Mouse (Mus musculus): ENCODE data around the gene Efcab12. TPM values are rescaled to one million over a fixed set of nuclear protein-coding genes. Genes with fewer than 3 reads are reported as not detected.

Gene Efcab12
- polyA plus RNA-seq (2015; fragmentation: Nextera tagmentation; extraction: Ambion mirVana) = 1.5 and 1.6 TPM in 2 replicates

GRCm38 (mm10) chr6:115838161-115838597, at the start of gene Efcab12:
Gene Efcab12 (minus strand): TSS chr6:115838412.

GRCm38 (mm10) chr6:115853091-115853813, 15.0 kb upstream of the Efcab12 start, which contains the start of the genes Mbd4 and Ift122:
Gene Mbd4 (minus strand): TSS chr6:115853371.
Gene Ift122 (plus strand): TSS chr6:115853470.

GRCm38 (mm10) chr6:115808488-115809231, 29.6 kb downstream of the Efcab12 start, which contains the start of gene Rpl32:
Gene Rpl32 (minus strand): TSS chr6:115808747.

GRCm38 (mm10) chr6:115774501-115774921, 63.7 kb downstream of the Efcab12 start, which contains the start of gene Cand2:
Gene Cand2 (plus strand): TSS chr6:115774538.

GRCm38 (mm10) chr6:115761995-115762756, 76.0 kb downstream of the Efcab12 start, which contains the start of gene Tmem40:
Gene Tmem40 (minus strand): TSS chr6:115762410.

Small RNA genes within 50 kb of the gene (microRNA-seq; reads per million reads assigned to microRNA genes)
- gene Mir7660 = not detected

Other genes starting within 250 kb of the Efcab12 start
- gene Mkrn2os, start 245.8 kb downstream of the Efcab12 start, polyA plus RNA-seq (2015; fragmentation: Nextera tagmentation; extraction: Ambion mirVana) = 0.23 and 0.47 TPM in 2 replicates
- gene Mkrn2, start 236.5 kb downstream of the Efcab12 start, polyA plus RNA-seq (2015; fragmentation: Nextera tagmentation; extraction: Ambion mirVana) = 35.4 and 41.0 TPM in 2 replicates
- 84.7 and 94.4 TPM in 2 replicates for gene Raf1, start 161.8 kb downstream of the Efcab12 start, polyA plus RNA-seq (2015; fragmentation: Nextera tagmentation; extraction: Ambion mirVana)
- gene Tmem40, start 76.0 kb downstream of the Efcab12 start, polyA plus RNA-seq (2015; fragmentation: Nextera tagmentation; extraction: Ambion mirVana) = 1.4 and 2.0 TPM in 2 replicates
- 4.8 and 6.0 TPM in 2 replicates for gene Cand2, start 63.9 kb downstream of the Efcab12 start, polyA plus RNA-seq (2015; fragmentation: Nextera tagmentation; extraction: Ambion mirVana)
- gene Rpl32, start 29.7 kb downstream of the Efcab12 start, polyA plus RNA-seq (2015; fragmentation: Nextera tagmentation; extraction: Ambion mirVana) = 931 and 1,167 TPM in 2 replicates
- 6.6 and 7.7 TPM in 2 replicates for gene Mbd4, start 15.0 kb upstream of the Efcab12 start, polyA plus RNA-seq (2015; fragmentation: Nextera tagmentation; extraction: Ambion mirVana)
- 19.4 and 20.3 TPM in 2 replicates for gene Ift122, start 15.1 kb upstream of the Efcab12 start, polyA plus RNA-seq (2015; fragmentation: Nextera tagmentation; extraction: Ambion mirVana)
- 0.66 TPM in 1 of 2 replicates, not detected in the other for gene Rho, start 93.3 kb upstream of the Efcab12 start, polyA plus RNA-seq (2015; fragmentation: Nextera tagmentation; extraction: Ambion mirVana)
- gene H1foo, start 106.5 kb upstream of the Efcab12 start, polyA plus RNA-seq (2015; fragmentation: Nextera tagmentation; extraction: Ambion mirVana) = not detected in 2 replicates
- gene Plxnd1, start 156.6 kb upstream of the Efcab12 start, polyA plus RNA-seq (2015; fragmentation: Nextera tagmentation; extraction: Ambion mirVana) = 4.3 and 7.3 TPM in 2 replicates

Data from neural tube, postnatal 0 days (tissue).